Mouse (Mus musculus) embryonic facial prominence, embryonic 15.5 days (tissue): ENCODE measurements around the gene Sertad3. TPM values are rescaled to one million over a fixed set of nuclear protein-coding genes. Genes with fewer than 3 reads are reported as not detected.

Experiments
- ATAC-seq: fragments of 200-750 bp; cut with Nextera tagmentation; 2 replicates; pipeline ENCODE4 v1.8.0; 2017; ENCODE audit warnings: low read depth, moderate TSS enrichment; ENCODE audit not compliant: insufficient number of reproducible peaks, low FRiP score, low TSS enrichment
- H3K27ac ChIP-seq: fragments of 300-500 bp; sonication (generic); replicated peaks from 2 replicates; pipeline ENCODE4 v1.5.1; 2015; ENCODE audit warnings: mild to moderate bottlenecking, inconsistent platforms
- H3K27me3 ChIP-seq: fragments of 300-500 bp; sonication (generic); 2 replicates; pipeline ENCODE4 v1.6.1; 2015; ENCODE audit warnings: inconsistent platforms
- H3K36me3 ChIP-seq: fragments of 300-500 bp; sonication (generic); 2 replicates; pipeline ENCODE4 v1.6.1; 2015; ENCODE audit warnings: mild to moderate bottlenecking, inconsistent platforms
- H3K4me1 ChIP-seq: fragments of 300-500 bp; sonication (generic); 2 replicates; pipeline ENCODE4 v1.6.1; 2015; ENCODE audit warnings: inconsistent platforms
- H3K4me2 ChIP-seq: fragments of 300-500 bp; sonication (generic); replicated peaks from 2 replicates; pipeline ENCODE4 v1.6.1; 2015; ENCODE audit warnings: mild to moderate bottlenecking, inconsistent platforms
- H3K4me3 ChIP-seq: fragments of 300-500 bp; sonication (generic); replicated peaks from 2 replicates; pipeline ENCODE4 v1.5.1; 2015; ENCODE audit warnings: mild to moderate bottlenecking, inconsistent platforms
- H3K9ac ChIP-seq: fragments of 300-500 bp; sonication (generic); 2 replicates; pipeline ENCODE4 v1.6.1; 2015; ENCODE audit warnings: inconsistent platforms
- H3K9me3 ChIP-seq: fragments of 300-500 bp; sonication (generic); replicated peaks from 2 replicates; pipeline ENCODE4 v1.6.1; 2016; ENCODE audit warnings: inconsistent platforms
- WGBS: fragments of 180-500 bp; shearing (Covaris S2); methylation state at CpG from one replicate; pipeline ENCODE4 v1.1.7; 2015; 5-methylcytosine and 5-hydroxymethylcytosine counted together
- polyA plus RNA-seq: library from polyadenylated mRNA; unstranded; fragments of >200 nt; fragmentation: Nextera tagmentation; extraction: Ambion mirVana; gene quantifications from 2 replicates; pipeline ENCODE4 v1.2.1, GENCODE M21; 2015

Sertad3 gene
- polyA plus RNA-seq, 1 experiment from 2014 or later: 36.4 TPM

DNA sequence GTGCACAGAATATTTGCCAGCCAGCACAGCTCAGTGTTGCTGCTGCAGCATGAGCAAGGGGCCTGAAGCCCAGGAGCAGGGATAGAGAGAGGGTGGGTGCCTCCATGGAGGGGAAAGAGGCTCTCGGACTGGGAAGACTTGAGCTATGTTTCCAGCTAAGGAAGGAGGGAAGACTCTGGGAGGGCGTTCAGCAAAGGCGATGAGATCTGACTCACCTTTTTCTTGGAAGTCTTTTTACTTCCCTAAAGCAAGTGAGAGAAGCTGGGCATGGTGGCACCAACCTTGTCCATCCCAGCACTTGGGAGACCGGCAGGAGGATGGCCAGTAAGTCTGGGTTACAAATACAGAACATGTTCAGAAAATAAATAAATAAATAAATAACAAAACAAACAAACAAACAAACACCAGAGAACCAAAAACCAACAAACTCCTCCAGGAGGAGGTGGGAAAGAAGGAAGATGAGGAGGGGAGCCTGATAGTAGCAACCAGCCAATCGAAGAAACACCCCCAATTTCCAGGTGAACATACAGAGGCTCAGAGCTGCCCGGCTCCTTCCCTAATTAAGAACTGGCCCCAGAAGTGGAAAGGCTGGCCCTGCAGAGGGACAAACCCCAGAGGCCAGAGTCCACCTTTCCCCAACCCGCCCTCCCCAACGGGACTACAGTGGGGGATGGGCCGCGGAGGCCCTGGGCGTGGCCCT lies 7.5 kb downstream of the Sertad3 start:
- peaks cover 18% of the 10 kb centered on the region for H3K36me3 ChIP-seq
- ATAC-seq: no peak
- H3K27ac ChIP-seq: peak overlapping the region; percentile 87
- no peaks in the 10 kb centered on the region for H3K27me3 ChIP-seq
- peak overlapping the region; percentile 61 for H3K4me2 ChIP-seq
- no peaks in the 10 kb centered on the region for H3K9me3 ChIP-seq
- WGBS: 12% methylated on average over 11 of the region's 11 CpGs
- H3K9ac ChIP-seq: 0 out of 2 replicates have a peak overlapping the region, but pooled peaks have one; percentile 28
- peaks cover 42% of the 10 kb centered on the region for H3K4me1 ChIP-seq
- peak overlapping the region; percentile 39 for H3K4me3 ChIP-seq

DNA sequence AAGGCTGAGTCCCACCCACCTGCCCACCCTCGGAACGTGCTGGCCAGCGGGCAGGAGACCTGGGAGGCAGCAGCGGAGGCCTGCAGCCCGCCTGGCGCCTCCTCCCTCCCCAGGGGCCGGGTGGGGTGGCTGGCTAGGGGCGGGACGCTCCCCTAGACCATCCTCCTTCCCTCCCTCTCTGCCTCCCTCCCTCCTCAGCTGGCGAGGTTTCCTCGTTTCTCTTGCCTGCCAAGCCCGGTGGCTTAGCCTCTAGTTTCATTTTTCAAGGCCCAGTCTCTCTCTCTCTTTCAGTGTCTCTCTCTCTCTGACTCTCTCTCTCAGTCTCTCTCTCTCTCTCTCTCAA lies 8.0 kb downstream of the Sertad3 start:
- ATAC-seq: peak; percentile 92
- Histone ChIP-seq H3K9me3 (no peaks in the 10 kb centered on the region), H3K4me1 (peaks cover 39% of the 10 kb centered on the region), H3K27me3 (no peaks in the 10 kb centered on the region), H3K9ac (peak overlapping the region; percentile 28; the same call in 1 of the 2 replicates), H3K4me3 (peak overlapping the region; percentile 39), H3K36me3 (peaks cover 13% of the 10 kb centered on the region), H3K27ac (peak overlapping the region; percentile 87), H3K4me2 (peak overlapping the region; percentile 61)
- WGBS: 0% methylated on average over 11 of the region's 12 CpGs

DNA sequence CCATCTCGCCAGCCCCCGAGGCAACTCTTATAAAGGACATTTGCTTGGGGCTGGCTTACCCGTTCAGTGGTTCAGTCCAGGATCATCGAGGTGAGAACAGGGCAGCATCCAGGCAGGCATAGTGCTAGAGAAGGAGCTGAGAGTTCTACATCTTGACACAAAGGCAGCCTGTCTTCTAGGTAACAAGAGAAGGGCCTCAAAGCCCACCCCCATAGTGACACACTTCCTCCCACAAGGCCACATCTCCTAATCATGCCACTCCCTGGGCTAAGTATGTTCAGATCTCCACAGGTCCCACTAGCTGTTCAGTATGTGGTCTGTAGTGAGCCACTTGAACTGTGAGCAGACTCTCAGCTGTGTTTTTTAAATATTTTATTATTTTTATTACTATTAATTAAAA lies 10.3 kb downstream of the Sertad3 start:
- H3K27me3 ChIP-seq: no peaks in the 10 kb centered on the region
- H3K9me3 ChIP-seq: no peaks in the 10 kb centered on the region
- ATAC-seq: no peak
- no peaks in the 10 kb centered on the region for H3K36me3 ChIP-seq
- H3K4me1 ChIP-seq: peaks cover 43% of the 10 kb centered on the region
- H3K27ac ChIP-seq: no peak overlapping the region
- H3K4me2 ChIP-seq: no peak overlapping the region
- no peak overlapping the region for H3K9ac ChIP-seq
- 75% methylated on average over 4 of the region's 4 CpGs for WGBS
- H3K4me3 ChIP-seq: no peak overlapping the region

DNA sequence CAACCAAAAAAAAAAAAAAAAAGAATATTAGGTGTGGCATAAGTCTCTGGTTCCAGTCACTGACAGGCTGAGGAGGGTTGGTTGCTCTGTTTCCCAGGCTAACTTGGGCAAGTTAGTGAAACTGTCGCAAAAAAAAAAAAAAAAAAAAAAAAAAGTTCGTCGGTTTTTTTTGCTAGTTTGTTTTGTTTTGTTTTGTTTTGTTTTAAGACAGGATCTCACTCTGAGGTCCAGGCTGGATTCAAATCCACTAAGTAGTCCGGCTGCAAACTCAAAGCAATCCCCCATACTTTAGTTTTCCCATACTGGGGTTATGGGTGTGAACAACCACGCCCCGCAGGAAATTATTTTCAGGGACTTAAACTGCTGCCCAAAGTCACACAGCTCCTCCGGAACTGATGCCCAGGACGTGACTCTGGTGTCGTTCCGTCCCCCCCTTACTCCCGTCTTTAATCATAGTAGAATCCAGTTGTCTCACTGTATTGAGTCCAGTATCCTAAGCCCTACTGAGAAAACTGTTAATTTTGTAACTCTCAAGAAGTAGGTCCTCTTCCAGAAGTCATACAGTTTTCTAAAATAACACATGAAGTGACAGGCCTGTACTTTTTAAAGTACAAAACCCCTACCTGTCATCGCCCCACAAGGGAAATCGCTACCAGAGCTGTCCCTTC lies 12.7 kb downstream of the Sertad3 start:
- no peak for ATAC-seq
- peaks cover 10% of the 10 kb centered on the region; the same call in 1 of the 2 replicates for H3K36me3 ChIP-seq
- H3K9me3 ChIP-seq: no peaks in the 10 kb centered on the region
- peak overlapping the region; percentile 78 for H3K4me2 ChIP-seq
- peak overlapping the region; percentile 35; the same call in 1 of the 2 replicates for H3K9ac ChIP-seq
- peak overlapping the region; percentile 80 for H3K4me3 ChIP-seq
- WGBS: 3% methylated on average over 13 of the region's 13 CpGs
- peaks cover 49% of the 10 kb centered on the region for H3K4me1 ChIP-seq
- no peaks in the 10 kb centered on the region for H3K27me3 ChIP-seq
- H3K27ac ChIP-seq: peak overlapping the region; percentile 98

DNA sequence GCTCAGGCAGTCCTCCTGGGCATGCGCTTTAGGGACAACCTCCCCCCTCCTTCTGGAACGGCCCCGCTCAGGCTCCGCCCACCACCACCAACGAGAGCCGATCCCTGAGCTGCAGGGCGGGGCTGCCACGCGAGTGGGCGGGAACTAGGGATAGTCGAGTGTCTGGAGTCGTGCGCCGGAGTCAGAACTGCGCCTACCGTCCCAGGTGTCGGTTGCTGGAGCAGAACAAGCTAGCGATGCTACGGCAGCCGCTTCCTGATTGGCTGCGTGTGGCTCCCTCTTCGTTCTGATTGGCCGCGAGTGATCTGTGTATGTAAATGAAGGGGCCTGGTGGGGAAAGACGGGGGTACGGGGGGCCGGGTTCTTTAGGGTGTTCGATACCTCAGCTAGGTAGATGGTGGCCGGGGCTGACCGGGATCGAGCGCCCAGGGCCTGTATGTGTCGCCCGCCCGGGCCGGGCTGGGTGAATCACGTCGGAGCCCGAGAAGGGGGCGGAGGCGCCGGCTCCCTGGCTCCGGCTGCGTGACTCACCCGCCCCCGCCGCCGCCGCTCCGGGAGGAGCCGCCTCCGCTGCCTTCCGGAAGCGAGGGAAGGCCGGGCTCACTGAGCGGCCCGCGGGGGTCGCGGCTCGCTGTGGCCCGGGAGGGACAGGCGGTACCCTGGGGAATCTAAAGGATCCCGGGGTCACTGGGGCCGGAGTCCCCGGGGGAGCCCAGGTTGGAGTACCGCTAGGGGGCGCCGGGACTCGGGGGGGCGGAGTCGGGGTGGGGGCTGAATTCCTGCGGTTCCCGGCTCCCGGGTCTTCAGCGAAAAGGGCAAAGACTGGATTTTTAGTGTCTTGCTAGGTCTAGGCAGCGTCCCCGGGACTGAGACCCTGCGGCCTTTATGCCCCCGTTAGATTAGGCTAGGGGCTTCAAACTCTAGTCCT lies 13.5 kb downstream of the Sertad3 start, which contains the start of gene Sertad1:
Sertad1 (plus strand) TSS at position 141 of the 928 bp plus-strand sequence.
- peaks cover 48% of the 10 kb centered on the region for H3K4me1 ChIP-seq
- no peaks in the 10 kb centered on the region for H3K9me3 ChIP-seq
- H3K27ac ChIP-seq: peak within 1 kb of the TSS; percentile 98
- peak; percentile 95 for ATAC-seq
- H3K4me3 ChIP-seq: peak within 1 kb of the TSS; percentile 80
- H3K36me3 ChIP-seq: peaks cover 10% of the 10 kb centered on the region; the same call in 1 of the 2 replicates
- peak within 1 kb of the TSS; percentile 85 for H3K9ac ChIP-seq
- peak within 1 kb of the TSS; percentile 78 for H3K4me2 ChIP-seq
- WGBS: under 1% methylated on average over 80 of the region's 80 CpGs
- no peaks in the 10 kb centered on the region for H3K27me3 ChIP-seq

DNA sequence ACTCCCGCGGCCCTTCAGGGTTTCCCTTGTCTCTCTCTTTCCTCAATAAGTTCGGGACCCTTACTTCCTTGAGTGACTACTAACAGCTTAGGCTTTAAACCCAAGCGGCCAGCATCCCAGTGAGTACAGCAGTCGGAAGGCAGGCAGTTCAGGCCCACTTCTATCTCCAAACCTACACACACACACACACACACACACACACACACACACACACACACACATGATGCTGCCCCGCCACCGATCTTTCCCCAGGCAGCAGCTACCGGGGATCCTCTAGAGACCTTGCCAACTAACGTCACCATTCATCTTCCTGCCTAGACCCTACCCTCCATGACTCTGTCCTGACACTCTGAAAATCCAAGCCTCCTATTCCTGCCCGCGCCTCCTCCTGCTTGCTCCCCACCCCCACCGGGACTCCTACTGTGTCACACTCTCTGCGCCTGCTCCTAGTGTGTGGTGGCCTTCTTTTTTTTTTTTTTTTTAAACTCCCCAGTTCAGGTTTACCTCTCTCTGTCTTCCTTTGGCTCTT lies 14.2 kb downstream of the Sertad3 start:
- Histone ChIP-seq H3K9me3 (no peaks in the 10 kb centered on the region), H3K4me2 (peak overlapping the region; percentile 78), H3K4me3 (peak overlapping the region; percentile 80), H3K4me1 (peaks cover 42% of the 10 kb centered on the region), H3K27me3 (no peaks in the 10 kb centered on the region), H3K9ac (peak overlapping the region; percentile 85), H3K36me3 (peaks cover 10% of the 10 kb centered on the region; the same call in 1 of the 2 replicates), H3K27ac (peak overlapping the region; percentile 98)
- WGBS: 0% methylated on average over 13 of the region's 13 CpGs
- no peak for ATAC-seq

DNA sequence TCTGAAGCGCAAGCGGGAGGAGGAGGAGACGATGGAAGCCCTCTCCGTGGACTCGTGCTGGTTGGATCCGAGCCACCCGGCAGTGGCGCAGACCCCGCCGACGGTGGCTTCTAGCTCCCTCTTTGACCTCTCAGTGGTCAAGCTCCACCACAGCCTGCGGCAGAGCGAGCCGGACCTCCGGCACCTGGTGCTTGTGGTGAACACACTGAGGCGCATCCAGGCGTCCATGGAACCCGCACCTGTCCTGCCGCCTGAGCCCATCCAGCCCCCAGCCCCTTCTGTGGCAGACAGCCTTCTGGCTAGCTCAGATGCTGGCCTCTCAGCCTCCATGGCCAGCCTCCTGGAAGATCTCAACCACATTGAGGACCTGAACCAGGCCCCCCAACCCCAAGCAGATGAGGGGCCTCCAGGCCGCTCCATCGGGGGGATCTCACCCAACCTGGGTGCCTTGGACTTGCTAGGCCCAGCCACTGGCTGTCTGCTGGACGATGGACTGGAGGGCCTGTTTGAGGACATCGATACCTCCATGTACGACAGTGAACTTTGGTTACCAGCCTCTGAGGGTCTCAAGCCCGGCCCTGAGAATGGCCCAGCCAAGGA lies 15.8 kb downstream of the Sertad3 start:
- Histone ChIP-seq H3K27ac (peak overlapping the region; percentile 92), H3K4me1 (peaks cover 42% of the 10 kb centered on the region), H3K9ac (0 out of 2 replicates have a peak overlapping the region, but pooled peaks have one; percentile 9), H3K27me3 (no peaks in the 10 kb centered on the region), H3K9me3 (no peaks in the 10 kb centered on the region), H3K4me2 (no peak overlapping the region), H3K4me3 (no peak overlapping the region), H3K36me3 (peaks cover 10% of the 10 kb centered on the region; the same call in 1 of the 2 replicates)
- 91% methylated on average over 25 of the region's 25 CpGs for WGBS
- no peak for ATAC-seq

DNA sequence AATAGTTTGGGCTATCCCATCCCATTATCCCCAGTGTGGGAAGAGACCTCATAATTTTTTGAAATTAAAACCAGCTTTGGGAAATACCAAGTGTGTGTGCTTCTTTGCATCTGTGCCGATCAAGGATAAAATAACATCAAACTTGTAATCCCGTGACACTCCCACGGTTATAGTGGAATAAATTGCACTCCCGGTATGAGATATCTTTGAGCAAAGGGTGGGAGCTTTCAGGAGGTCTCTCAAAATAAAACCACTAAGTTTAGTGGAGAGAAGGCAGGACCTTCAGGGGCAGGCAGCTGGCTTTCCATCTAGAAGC lies 16.6 kb downstream of the Sertad3 start:
- H3K4me1 ChIP-seq: peaks cover 42% of the 10 kb centered on the region
- 13% methylated on average over 4 of the region's 4 CpGs for WGBS

DNA sequence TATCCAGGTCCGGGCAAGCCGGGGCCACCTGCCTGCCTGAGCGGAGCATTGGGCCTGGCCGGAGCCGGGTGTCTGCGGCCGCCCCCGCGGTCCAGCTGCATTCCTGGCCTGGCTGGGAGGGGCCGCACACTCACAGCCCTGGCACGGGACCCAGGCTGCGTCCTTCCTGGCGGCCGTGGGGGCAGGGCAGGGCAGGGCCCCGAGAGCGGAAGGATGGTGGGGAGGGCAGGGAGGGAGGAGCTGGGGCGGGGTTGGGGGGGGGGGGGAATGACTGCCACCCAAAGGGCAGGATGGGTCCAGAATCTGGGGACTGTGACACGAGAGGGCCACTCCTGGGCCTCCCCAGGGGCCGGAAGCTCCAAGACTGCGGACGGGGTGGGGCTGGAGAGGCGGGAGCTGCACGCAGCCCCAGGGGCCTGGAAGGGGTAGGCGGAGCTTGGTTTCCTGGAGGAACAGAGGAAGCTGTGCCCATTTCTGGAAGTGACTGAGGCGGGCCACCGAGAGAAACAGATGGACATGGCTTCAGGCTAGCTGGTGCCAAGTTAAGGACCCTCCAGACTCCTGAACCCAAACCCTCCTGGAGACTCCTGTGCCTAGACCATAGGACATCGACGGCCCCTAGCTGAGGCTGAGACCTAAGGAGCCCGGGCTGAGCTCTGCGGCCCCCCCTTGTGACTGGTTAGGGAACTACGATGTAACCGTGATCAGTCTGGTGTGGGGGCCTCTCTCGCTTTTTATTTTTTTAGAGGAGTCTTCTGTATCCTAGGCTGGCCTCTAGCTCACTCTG lies 17.2 kb downstream of the Sertad3 start:
- 0 out of 2 replicates have a peak overlapping the region, but pooled peaks have one; percentile 13 for H3K9ac ChIP-seq
- H3K36me3 ChIP-seq: peaks cover 10% of the 10 kb centered on the region; the same call in 1 of the 2 replicates
- no peaks in the 10 kb centered on the region for H3K27me3 ChIP-seq
- peaks cover 39% of the 10 kb centered on the region for H3K4me1 ChIP-seq
- H3K9me3 ChIP-seq: no peaks in the 10 kb centered on the region
- H3K4me2 ChIP-seq: peak overlapping the region; percentile 50
- WGBS: 3% methylated on average over 32 of the region's 33 CpGs
- H3K27ac ChIP-seq: peak overlapping the region; percentile 92
- ATAC-seq: peak; percentile 66
- H3K4me3 ChIP-seq: peak overlapping the region; percentile 36

More for the DNA sequence above, 16.6 kb downstream of the Sertad3 start:
- ATAC-seq: no peak
- peak overlapping the region; percentile 36 for H3K4me3 ChIP-seq
- H3K9ac ChIP-seq: peak overlapping the region; percentile 13; the same call in 1 of the 2 replicates
- peaks cover 10% of the 10 kb centered on the region; the same call in 1 of the 2 replicates for H3K36me3 ChIP-seq
- H3K9me3 ChIP-seq: no peaks in the 10 kb centered on the region
- H3K27ac ChIP-seq: peak overlapping the region; percentile 92
- H3K27me3 ChIP-seq: no peaks in the 10 kb centered on the region
- peak overlapping the region; percentile 50 for H3K4me2 ChIP-seq

DNA sequence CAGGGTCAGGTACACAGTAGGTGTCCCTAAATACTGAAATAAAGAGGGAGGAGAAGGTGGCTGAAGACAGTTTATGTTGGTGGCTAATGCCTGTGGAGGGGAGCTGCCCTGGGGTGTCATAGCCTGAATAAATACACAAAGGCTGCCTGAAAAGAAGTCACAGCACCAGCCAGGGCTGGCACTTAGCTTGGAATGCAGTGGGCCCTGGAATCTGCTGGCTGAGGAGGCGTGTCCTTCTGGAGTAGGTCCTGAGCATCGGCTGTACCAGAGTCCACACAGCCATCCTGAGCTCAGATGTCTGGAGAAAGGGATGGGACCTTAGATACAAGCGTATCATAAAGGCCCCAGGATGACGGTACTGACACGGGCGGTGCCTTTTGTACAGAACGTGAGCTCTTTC lies 18.3 kb downstream of the Sertad3 start:
- H3K9ac ChIP-seq: no peak overlapping the region
- peaks cover 38% of the 10 kb centered on the region for H3K4me1 ChIP-seq
- H3K27ac ChIP-seq: peak overlapping the region; percentile 40; the same call in 1 of the 2 replicates
- no peak for ATAC-seq
- no peak overlapping the region for H3K4me2 ChIP-seq
- H3K36me3 ChIP-seq: peaks cover 10% of the 10 kb centered on the region; the same call in 1 of the 2 replicates
- H3K4me3 ChIP-seq: no peak overlapping the region
- WGBS: 64% methylated on average over 7 of the region's 7 CpGs
- no peaks in the 10 kb centered on the region for H3K9me3 ChIP-seq
- H3K27me3 ChIP-seq: no peaks in the 10 kb centered on the region
